Mouse (Mus musculus): ENCODE measurements around the gene 2810408A11Rik. TPM values are rescaled to one million over a fixed set of nuclear protein-coding genes. Genes with fewer than 3 reads are reported as not detected.
A peak's percentile ranks its signal among the peaks of the same experiment; 100 is the strongest.

Gene 2810408A11Rik
- polyA plus RNA-seq, 1 experiment from 2014 or later: 5.4 TPM

DNA sequence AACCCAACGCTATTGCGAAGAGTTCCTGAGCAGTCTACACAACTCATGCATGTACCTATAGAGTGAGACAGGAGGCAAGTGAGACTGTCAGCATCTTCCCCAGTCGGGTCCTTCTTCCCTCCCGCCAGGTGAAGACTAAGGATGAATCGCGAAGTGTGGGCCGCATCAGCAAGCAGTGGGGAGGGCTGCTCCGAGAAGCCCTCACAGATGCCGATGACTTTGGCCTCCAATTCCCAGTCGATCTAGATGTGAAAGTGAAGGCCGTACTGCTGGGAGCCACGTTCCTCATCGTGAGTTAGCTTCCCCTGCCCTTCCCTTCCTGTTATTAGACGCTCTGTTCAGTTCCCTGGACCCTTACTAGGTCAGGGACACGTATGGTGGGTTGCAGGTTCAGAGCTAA lies 50.9 kb downstream of the 2810408A11Rik start:
- Histone ChIP-seq H3K9ac (ENCODE audit: low read depth, low read length) (no peak overlapping the region), H3K27ac (ENCODE audit: low read length) (no peak overlapping the region), H3K36me3 (ENCODE audit: control insufficient read depth, insufficient read depth, low read length) (peaks cover 21% of the 10 kb centered on the region; the same call in 1 of the 2 replicates), H3K9me3 (ENCODE audit: control insufficient read depth, low read length) (no peaks in the 10 kb centered on the region), H3K27me3 (replicated peaks; ENCODE audit: control insufficient read depth, insufficient read depth, low read length) (no peaks in the 10 kb centered on the region), H3K4me1 (ENCODE audit: control insufficient read depth, insufficient read depth, low read length) (peaks cover 19% of the 10 kb centered on the region), H3K4me2 (ENCODE audit: low read depth, low read length) (no peak overlapping the region), H3K4me3 (ENCODE audit: low read length) (no peak overlapping the region)
- no peak for ATAC-seq
- WGBS: 91% methylated on average over 15 of the region's 15 CpGs

DNA sequence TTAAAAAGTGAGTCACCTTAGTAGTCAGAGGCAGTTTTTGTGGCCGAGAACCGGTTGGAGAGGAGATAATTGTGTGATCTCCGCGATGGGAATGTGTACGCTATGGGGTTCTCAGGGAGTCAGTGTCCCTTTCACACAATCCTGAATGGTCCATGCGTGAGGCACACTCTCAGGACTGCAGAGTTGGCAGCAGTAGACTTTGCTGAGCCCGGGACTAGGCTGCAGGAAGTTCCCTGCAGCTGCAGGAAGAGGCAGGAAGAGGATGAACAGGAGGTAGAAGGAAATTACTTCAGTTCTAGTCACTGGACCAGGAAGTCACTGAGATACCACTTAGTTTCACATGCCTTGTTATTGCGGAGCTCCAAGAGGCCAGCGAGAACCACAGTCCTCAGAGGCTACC lies 51.7 kb downstream of the 2810408A11Rik start:
- Histone ChIP-seq H3K4me2 (ENCODE audit: low read depth, low read length) (no peak overlapping the region), H3K9ac (ENCODE audit: low read depth, low read length) (no peak overlapping the region), H3K4me1 (ENCODE audit: control insufficient read depth, insufficient read depth, low read length) (peaks cover 19% of the 10 kb centered on the region), H3K9me3 (ENCODE audit: control insufficient read depth, low read length) (no peaks in the 10 kb centered on the region), H3K27me3 (replicated peaks; ENCODE audit: control insufficient read depth, insufficient read depth, low read length) (no peaks in the 10 kb centered on the region), H3K36me3 (ENCODE audit: control insufficient read depth, insufficient read depth, low read length) (peaks cover 21% of the 10 kb centered on the region; the same call in 1 of the 2 replicates), H3K27ac (ENCODE audit: low read length) (0 out of 2 replicates have a peak overlapping the region, but pooled peaks have one; percentile 18), H3K4me3 (ENCODE audit: low read length) (no peak overlapping the region)
- no peak for ATAC-seq
- 84% methylated on average over 9 of the region's 9 CpGs for WGBS

DNA sequence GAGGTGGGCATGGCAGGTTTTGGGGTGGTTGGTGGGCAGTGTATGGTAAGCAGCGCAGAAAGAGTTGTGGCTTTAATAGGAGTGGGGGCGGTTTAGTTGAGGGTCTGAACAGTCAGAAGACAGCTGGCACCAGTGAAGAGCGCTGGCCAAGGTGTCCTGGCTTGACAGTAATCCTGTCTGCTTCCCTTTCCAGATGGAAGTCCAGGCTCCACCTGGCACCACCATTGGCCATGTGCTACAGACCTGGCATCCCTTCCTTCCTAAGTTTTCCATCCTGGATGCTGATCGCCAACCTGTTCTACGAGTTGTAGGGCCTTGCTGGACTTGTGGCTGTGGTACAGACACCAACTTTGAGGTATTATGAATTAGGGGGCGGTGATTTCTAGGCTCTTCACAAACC lies 52.8 kb downstream of the 2810408A11Rik start:
- H3K36me3 ChIP-seq (ENCODE audit: control insufficient read depth, insufficient read depth, low read length): peaks cover 21% of the 10 kb centered on the region; the same call in 1 of the 2 replicates
- 96% methylated on average over 6 of the region's 6 CpGs for WGBS
- peak overlapping the region; percentile 80 for H3K4me2 ChIP-seq (ENCODE audit: low read depth, low read length)
- ATAC-seq: no peak
- H3K9me3 ChIP-seq (ENCODE audit: control insufficient read depth, low read length): no peaks in the 10 kb centered on the region
- H3K9ac ChIP-seq (ENCODE audit: low read depth, low read length): peak overlapping the region; percentile 73
- H3K27ac ChIP-seq (ENCODE audit: low read length): no peak overlapping the region
- H3K27me3 ChIP-seq (replicated peaks; ENCODE audit: control insufficient read depth, insufficient read depth, low read length): no peaks in the 10 kb centered on the region
- peak overlapping the region; percentile 70; the same call in 1 of the 2 replicates for H3K4me3 ChIP-seq (ENCODE audit: low read length)
- peaks cover 19% of the 10 kb centered on the region for H3K4me1 ChIP-seq (ENCODE audit: control insufficient read depth, insufficient read depth, low read length)

Small RNAs within 50 kb of the gene (microRNA-seq; reads per million reads assigned to microRNA genes)
- gene Mir6924: not detected

Other genes starting within 250 kb of the 2810408A11Rik start
- gene Sox15, start 245.7 kb downstream of the 2810408A11Rik start, polyA plus RNA-seq (2015; fragmentation: Nextera tagmentation; extraction: Ambion mirVana): not detected in 2 replicates
- gene Mpdu1, start 238.3 kb downstream of the 2810408A11Rik start, polyA plus RNA-seq (2015; fragmentation: Nextera tagmentation; extraction: Ambion mirVana): 68.3 and 69.9 TPM in 2 replicates
- gene Cd68, start 234.8 kb downstream of the 2810408A11Rik start, polyA plus RNA-seq (2015; fragmentation: Nextera tagmentation; extraction: Ambion mirVana): 14.0 and 14.7 TPM in 2 replicates
- 524 and 563 TPM in 2 replicates for gene Eif4a1, start 228.6 kb downstream of the 2810408A11Rik start, polyA plus RNA-seq (2015; fragmentation: Nextera tagmentation; extraction: Ambion mirVana)
- 51.8 and 60.3 TPM in 2 replicates for gene Senp3, start 218.9 kb downstream of the 2810408A11Rik start, polyA plus RNA-seq (2015; fragmentation: Nextera tagmentation; extraction: Ambion mirVana)
- 0.44 and 0.57 TPM in 2 replicates for gene Tnfsf13, start 215.2 kb downstream of the 2810408A11Rik start, polyA plus RNA-seq (2015; fragmentation: Nextera tagmentation; extraction: Ambion mirVana)
- gene Tnfsf12, start 205.1 kb downstream of the 2810408A11Rik start, polyA plus RNA-seq (2015; fragmentation: Nextera tagmentation; extraction: Ambion mirVana): 6.0 and 6.3 TPM in 2 replicates
- gene Tnfsfm13, start 204.9 kb downstream of the 2810408A11Rik start, polyA plus RNA-seq (2015; fragmentation: Nextera tagmentation; extraction: Ambion mirVana): 3.0 and 3.3 TPM in 2 replicates
- 14.8 and 16.8 TPM in 2 replicates for gene Polr2a, start 142.3 kb downstream of the 2810408A11Rik start, polyA plus RNA-seq (2015; fragmentation: Nextera tagmentation; extraction: Ambion mirVana)
- 0.13 and 0.16 TPM in 2 replicates for gene Slc35g3, start 139.0 kb downstream of the 2810408A11Rik start, polyA plus RNA-seq (2015; fragmentation: Nextera tagmentation; extraction: Ambion mirVana)
- gene Zbtb4, start 135.1 kb downstream of the 2810408A11Rik start, polyA plus RNA-seq (2015; fragmentation: Nextera tagmentation; extraction: Ambion mirVana): 2.3 and 2.4 TPM in 2 replicates
- gene Chrnb1, start 105.0 kb downstream of the 2810408A11Rik start, polyA plus RNA-seq (2015; fragmentation: Nextera tagmentation; extraction: Ambion mirVana): 3.9 and 4.7 TPM in 2 replicates
- 1.3 and 1.4 TPM in 2 replicates for gene Fgf11, start 99.1 kb downstream of the 2810408A11Rik start, polyA plus RNA-seq (2015; fragmentation: Nextera tagmentation; extraction: Ambion mirVana)
- 34.6 and 42.7 TPM in 2 replicates for gene Tmem102, start 95.4 kb downstream of the 2810408A11Rik start, polyA plus RNA-seq (2015; fragmentation: Nextera tagmentation; extraction: Ambion mirVana)
- not detected in 2 replicates for gene Gm39566, start 85.7 kb downstream of the 2810408A11Rik start, polyA plus RNA-seq (2015; fragmentation: Nextera tagmentation; extraction: Ambion mirVana)
- gene Spem2, start 82.5 kb downstream of the 2810408A11Rik start, polyA plus RNA-seq (2015; fragmentation: Nextera tagmentation; extraction: Ambion mirVana): not detected in 2 replicates
- gene Spem1, start 78.8 kb downstream of the 2810408A11Rik start, polyA plus RNA-seq (2015; fragmentation: Nextera tagmentation; extraction: Ambion mirVana): 0.22 TPM in 1 of 2 replicates, not detected in the other
- gene Nlgn2, start 63.2 kb downstream of the 2810408A11Rik start, polyA plus RNA-seq (2015; fragmentation: Nextera tagmentation; extraction: Ambion mirVana): 3.4 and 4.1 TPM in 2 replicates
- 470 and 476 TPM in 2 replicates for gene Tmem256, start 62.5 kb downstream of the 2810408A11Rik start, polyA plus RNA-seq (2015; fragmentation: Nextera tagmentation; extraction: Ambion mirVana)
- 73.0 and 75.2 TPM in 2 replicates for gene Plscr3, start 54.6 kb downstream of the 2810408A11Rik start, polyA plus RNA-seq (2015; fragmentation: Nextera tagmentation; extraction: Ambion mirVana)
- 20.5 and 23.5 TPM in 2 replicates for gene Tnk1, start 42.3 kb downstream of the 2810408A11Rik start, polyA plus RNA-seq (2015; fragmentation: Nextera tagmentation; extraction: Ambion mirVana)
- not detected in 2 replicates for gene Tmem95, start 23.0 kb downstream of the 2810408A11Rik start, polyA plus RNA-seq (2015; fragmentation: Nextera tagmentation; extraction: Ambion mirVana)
- gene Kctd11, start 19.6 kb downstream of the 2810408A11Rik start, polyA plus RNA-seq (2015; fragmentation: Nextera tagmentation; extraction: Ambion mirVana): 5.5 and 6.2 TPM in 2 replicates
- 4.2 and 5.2 TPM in 2 replicates for gene Acap1, start 5.4 kb downstream of the 2810408A11Rik start, polyA plus RNA-seq (2015; fragmentation: Nextera tagmentation; extraction: Ambion mirVana)
- 7.1 and 10.1 TPM in 2 replicates for gene Neurl4, start 85 bp upstream of the 2810408A11Rik start, polyA plus RNA-seq (2015; fragmentation: Nextera tagmentation; extraction: Ambion mirVana)
- gene Gps2, start 12.9 kb upstream of the 2810408A11Rik start, polyA plus RNA-seq (2015; fragmentation: Nextera tagmentation; extraction: Ambion mirVana): 60.0 and 63.8 TPM in 2 replicates
- 1,478 and 1,683 TPM in 2 replicates for gene Eif5a, start 21.0 kb upstream of the 2810408A11Rik start, polyA plus RNA-seq (2015; fragmentation: Nextera tagmentation; extraction: Ambion mirVana)
- gene Ybx2, start 34.8 kb upstream of the 2810408A11Rik start, polyA plus RNA-seq (2015; fragmentation: Nextera tagmentation; extraction: Ambion mirVana): 1.3 and 2.1 TPM in 2 replicates
- gene Slc2a4, start 47.2 kb upstream of the 2810408A11Rik start, polyA plus RNA-seq (2015; fragmentation: Nextera tagmentation; extraction: Ambion mirVana): 21.5 and 22.6 TPM in 2 replicates
- gene Cldn7, start 63.8 kb upstream of the 2810408A11Rik start, polyA plus RNA-seq (2015; fragmentation: Nextera tagmentation; extraction: Ambion mirVana): 1,377 and 1,415 TPM in 2 replicates
- 20.7 and 20.9 TPM in 2 replicates for gene Ctdnep1, start 80.2 kb upstream of the 2810408A11Rik start, polyA plus RNA-seq (2015; fragmentation: Nextera tagmentation; extraction: Ambion mirVana)
- gene Elp5, start 81.5 kb upstream of the 2810408A11Rik start, polyA plus RNA-seq (2015; fragmentation: Nextera tagmentation; extraction: Ambion mirVana): 92.6 and 106 TPM in 2 replicates
- 639 and 679 TPM in 2 replicates for gene Gabarap, start 90.2 kb upstream of the 2810408A11Rik start, polyA plus RNA-seq (2015; fragmentation: Nextera tagmentation; extraction: Ambion mirVana)
- gene Phf23, start 94.8 kb upstream of the 2810408A11Rik start, polyA plus RNA-seq (2015; fragmentation: Nextera tagmentation; extraction: Ambion mirVana): 49.7 and 53.1 TPM in 2 replicates
- gene Dvl2, start 99.6 kb upstream of the 2810408A11Rik start, polyA plus RNA-seq (2015; fragmentation: Nextera tagmentation; extraction: Ambion mirVana): 23.8 and 26.0 TPM in 2 replicates
- gene Acadvl, start 114.4 kb upstream of the 2810408A11Rik start, polyA plus RNA-seq (2015; fragmentation: Nextera tagmentation; extraction: Ambion mirVana): 172 and 189 TPM in 2 replicates
- gene Dlg4, start 116.0 kb upstream of the 2810408A11Rik start, polyA plus RNA-seq (2015; fragmentation: Nextera tagmentation; extraction: Ambion mirVana): 5.1 and 6.1 TPM in 2 replicates
- gene Asgr1, start 153.1 kb upstream of the 2810408A11Rik start, polyA plus RNA-seq (2015; fragmentation: Nextera tagmentation; extraction: Ambion mirVana): 0.17 and 0.31 TPM in 2 replicates
- 0.44 and 0.57 TPM in 2 replicates for gene Asgr2, start 191.7 kb upstream of the 2810408A11Rik start, polyA plus RNA-seq (2015; fragmentation: Nextera tagmentation; extraction: Ambion mirVana)
- 0.56 and 0.66 TPM in 2 replicates for gene Mgl2, start 229.3 kb upstream of the 2810408A11Rik start, polyA plus RNA-seq (2015; fragmentation: Nextera tagmentation; extraction: Ambion mirVana)

All from intestine, embryonic 16.5 days (tissue).